Mouse (Mus musculus) ES-Bruce4 (cell line): ENCODE measurements around the gene Tmem17.

Source experiments
- CTCF ChIP-seq: IDR thresholded peaks from one replicate; pipeline ENCODE4 v1.8.1; 2011; ENCODE audit warnings: low read depth, low read length
- EP300 ChIP-seq: IDR thresholded peaks from 2 replicates; pipeline ENCODE4 v1.6.1; 2011; ENCODE audit warnings: low read depth, low read length; ENCODE audit not compliant: insufficient read depth

GRCm38 (mm10) chr11:22515061-22515460 lies 3.2 kb downstream of the Tmem17 start:
- TF ChIP-seq CTCF = no peak
- no peak for TF ChIP-seq EP300
